Mouse (Mus musculus) E14TG2a.4 (cell line): ENCODE data around the gene Slc25a28.

Experiments used
- H3K27me3 ChIP-seq: 2 replicates; pipeline ENCODE4 v1.6.1; 2014; ENCODE audit warnings: low read length, control low read depth; ENCODE audit not compliant: insufficient read depth
- H3K36me3 ChIP-seq: 2 replicates; pipeline ENCODE4 v1.6.1; 2014; ENCODE audit warnings: low read length, control low read depth; ENCODE audit not compliant: insufficient read depth
- H3K4me1 ChIP-seq: replicated peaks from 2 replicates; pipeline ENCODE4 v1.6.1; 2014; ENCODE audit warnings: low read depth, low read length, control low read depth
- H3K4me3 ChIP-seq: replicated peaks from 2 replicates; pipeline ENCODE4 v1.5.1; 2014; ENCODE audit warnings: mild to moderate bottlenecking, low read length
- H3K9me3 ChIP-seq: 2 replicates; pipeline ENCODE4 v1.6.1; 2014; ENCODE audit warnings: low read length, control low read depth
- CTCF ChIP-seq: conservative IDR thresholded peaks from 2 replicates; pipeline ENCODE4 v1.5.1; 2014; ENCODE audit warnings: low read length
- NANOG ChIP-seq: IDR thresholded peaks from 2 replicates; pipeline ENCODE4 v1.6.1; 2014; ENCODE audit warnings: borderline replicate concordance, low read length, mixed read lengths
- POU5F1 ChIP-seq: IDR thresholded peaks from 2 replicates; pipeline ENCODE4 v1.6.1; 2014; ENCODE audit warnings: low read length, borderline replicate concordance

Gene Slc25a28

DNA sequence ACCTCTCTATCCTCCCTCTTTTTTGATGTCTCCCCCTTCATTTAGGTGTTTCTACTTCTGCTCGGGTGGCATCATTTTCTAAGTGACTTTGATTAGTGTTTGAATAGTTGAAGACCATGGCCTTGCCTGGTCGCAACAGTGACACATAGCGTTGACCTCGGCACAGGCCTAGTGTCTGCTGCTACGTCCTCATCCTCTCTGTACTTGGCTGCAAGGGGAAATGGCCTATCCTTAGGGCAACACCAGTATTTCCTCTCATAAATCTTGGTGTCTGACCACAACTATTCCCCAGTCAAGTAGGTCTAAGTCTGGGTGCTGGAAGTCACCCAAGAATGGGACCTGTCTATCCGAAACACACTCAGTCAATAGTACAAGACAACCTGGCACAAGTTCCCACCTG is 15.0 kb downstream of the Slc25a28 start:
- peaks cover 4% of the 10 kb centered on the region; the same call in 1 of the 2 replicates for H3K27me3 ChIP-seq
- H3K4me1 ChIP-seq, result peaks cover 32% of the 10 kb centered on the region
- no peaks in the 10 kb centered on the region for H3K9me3 ChIP-seq
- peaks cover 22% of the 10 kb centered on the region for H3K36me3 ChIP-seq
- no peak overlapping the region for H3K4me3 ChIP-seq
- TF ChIP-seq POU5F1, result no peak
- TF ChIP-seq NANOG, result no peak
- TF ChIP-seq CTCF, result no peak

DNA sequence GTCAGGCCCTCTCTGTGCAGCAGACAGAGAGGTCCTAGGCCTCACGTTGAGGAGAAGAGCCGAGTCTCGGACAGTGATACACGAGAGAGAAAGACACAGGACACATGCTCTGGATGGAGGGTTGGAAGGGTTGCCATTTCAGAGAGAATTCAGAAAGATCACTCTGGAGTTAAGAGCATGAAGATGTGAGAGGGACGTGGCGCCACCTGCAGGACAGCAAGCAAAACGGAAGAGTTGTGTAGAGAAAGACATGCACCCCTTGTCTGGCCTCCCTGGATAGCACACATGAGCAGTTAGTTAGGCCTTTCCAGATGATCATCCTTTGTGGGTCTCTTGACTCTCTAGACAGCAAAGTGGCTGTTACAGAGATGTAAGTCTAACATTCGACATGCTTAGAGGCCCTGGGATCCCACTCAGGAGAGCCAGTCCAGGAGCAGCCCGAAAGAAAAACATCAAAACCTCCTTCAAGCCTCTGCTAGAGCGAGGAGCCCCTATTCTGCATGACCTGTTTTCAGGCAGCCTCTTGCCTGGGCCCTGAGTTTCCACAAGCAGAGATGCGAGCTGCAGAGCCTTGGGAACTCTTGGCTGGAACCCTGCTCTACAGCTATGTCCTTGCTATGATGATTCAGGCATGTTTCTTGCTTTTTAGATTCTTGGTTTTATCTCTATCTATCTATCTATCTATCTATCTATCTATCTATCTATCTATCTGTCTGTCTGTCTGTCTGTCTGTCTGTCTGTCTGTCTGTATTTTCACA is 18.8 kb downstream of the Slc25a28 start:
- peaks cover 11% of the 10 kb centered on the region; the same call in 1 of the 2 replicates for H3K27me3 ChIP-seq
- TF ChIP-seq POU5F1, result no peak
- peak; percentile 64 for TF ChIP-seq CTCF

DNA sequence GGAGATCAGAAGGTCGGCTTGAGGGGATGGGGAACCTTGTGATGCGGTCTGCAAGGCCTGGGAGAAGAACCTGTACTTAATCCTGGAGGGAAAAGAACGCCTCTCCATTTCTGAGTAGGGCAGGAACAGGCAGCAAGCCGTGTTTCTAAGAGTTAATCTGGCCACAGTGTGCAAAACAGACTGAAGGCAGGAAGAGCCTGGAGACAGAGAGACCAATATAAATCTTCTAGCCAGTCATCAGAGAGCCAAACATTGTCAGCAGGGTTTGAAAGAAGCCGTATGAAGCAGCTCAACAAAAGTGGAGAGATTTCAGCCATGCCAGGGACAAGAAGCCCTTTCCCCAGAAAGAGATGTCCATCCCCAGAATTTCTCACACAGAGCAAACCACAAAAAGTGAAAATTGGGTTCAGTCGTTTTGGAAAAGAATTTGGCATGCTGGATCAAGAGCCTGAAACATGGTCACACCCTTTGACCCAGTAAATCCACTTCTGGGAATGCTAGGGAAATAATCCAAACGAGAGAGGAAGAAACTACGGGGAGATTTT is 23.4 kb downstream of the Slc25a28 start:
- no peak for TF ChIP-seq CTCF
- TF ChIP-seq NANOG, result no peak
- no peak for TF ChIP-seq POU5F1
- Histone ChIP-seq H3K4me3 (no peak overlapping the region), H3K9me3 (no peaks in the 10 kb centered on the region), H3K36me3 (no peaks in the 10 kb centered on the region), H3K27me3 (peaks cover 11% of the 10 kb centered on the region; the same call in 1 of the 2 replicates), H3K4me1 (peaks cover 8% of the 10 kb centered on the region)

More for the DNA sequence above, 18.8 kb downstream of the Slc25a28 start:
- H3K4me3 ChIP-seq, result no peak overlapping the region
- H3K36me3 ChIP-seq, result no peaks in the 10 kb centered on the region
- no peaks in the 10 kb centered on the region for H3K9me3 ChIP-seq
- H3K4me1 ChIP-seq, result no peaks in the 10 kb centered on the region; the same call in 1 of the 2 replicates

DNA sequence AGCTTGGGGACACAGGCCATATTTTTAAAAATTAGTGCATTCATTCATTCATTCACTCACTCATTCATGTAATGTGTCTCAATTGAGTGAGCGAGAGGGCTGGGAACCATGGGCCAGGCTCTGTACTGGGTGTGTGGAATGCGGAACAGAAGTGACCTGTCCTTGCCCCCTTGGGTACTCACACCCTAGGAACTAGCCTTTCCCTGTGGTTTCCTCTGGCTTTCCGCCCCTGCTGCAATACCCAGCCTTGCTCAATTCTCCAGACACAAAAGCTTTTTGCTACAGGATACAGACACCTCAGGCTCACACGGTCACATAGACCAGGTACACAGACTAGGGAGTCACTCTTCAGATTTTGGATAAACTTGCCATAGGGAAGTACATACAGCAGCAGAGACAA is 26.3 kb downstream of the Slc25a28 start:
- H3K27me3 ChIP-seq, result peaks cover 3% of the 10 kb centered on the region; the same call in 1 of the 2 replicates

DNA sequence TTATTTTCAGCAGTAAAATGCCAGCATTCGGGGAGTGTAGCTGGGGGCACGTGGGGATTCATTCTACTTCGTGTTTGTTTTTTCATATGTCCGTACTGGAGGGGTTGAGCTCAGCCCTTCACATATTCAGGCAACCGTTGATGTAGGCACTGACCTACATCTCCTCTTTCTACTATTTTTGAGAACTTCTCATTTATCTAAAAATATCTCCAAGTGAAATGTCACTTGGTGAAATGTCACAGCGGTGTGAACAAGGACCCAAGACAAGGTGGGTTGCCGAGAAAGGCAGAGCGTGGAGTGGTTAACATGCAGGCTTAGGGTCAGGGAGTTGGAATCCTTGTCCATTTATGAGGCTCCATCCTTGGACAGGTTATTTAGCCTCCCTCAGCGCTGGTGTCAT is 27.4 kb downstream of the Slc25a28 start:
- TF ChIP-seq POU5F1 (no peak), NANOG (no peak), CTCF (no peak)
- Histone ChIP-seq H3K4me1 (peaks cover 27% of the 10 kb centered on the region), H3K9me3 (no peaks in the 10 kb centered on the region), H3K36me3 (no peaks in the 10 kb centered on the region), H3K4me3 (no peak overlapping the region), H3K27me3 (no peaks in the 10 kb centered on the region)

More for the DNA sequence above, 26.3 kb downstream of the Slc25a28 start:
- Histone ChIP-seq H3K4me1 (peaks cover 23% of the 10 kb centered on the region), H3K36me3 (no peaks in the 10 kb centered on the region), H3K4me3 (no peak overlapping the region), H3K9me3 (no peaks in the 10 kb centered on the region)
- TF ChIP-seq CTCF (no peak), NANOG (no peak), POU5F1 (no peak)

DNA sequence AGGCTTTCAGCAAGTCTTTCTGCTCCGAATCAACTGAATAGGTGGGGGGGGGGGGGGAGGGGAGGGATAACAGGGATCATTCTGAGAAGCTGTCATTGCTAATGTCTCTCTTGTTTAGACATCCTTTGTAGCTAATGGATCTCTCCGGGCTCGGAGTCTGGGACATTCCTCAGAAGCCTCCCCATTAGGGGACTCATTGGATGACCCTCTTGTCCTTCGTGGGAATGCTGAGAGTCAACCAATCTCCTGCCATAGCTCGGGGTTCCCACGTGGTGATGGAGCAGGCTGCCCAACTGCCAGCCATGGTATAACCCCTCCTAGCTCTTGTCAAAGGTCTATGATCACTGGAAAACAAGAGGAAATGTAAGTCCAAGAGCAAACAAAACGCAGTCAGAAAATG is 27.8 kb downstream of the Slc25a28 start:
- peaks cover 2% of the 10 kb centered on the region; the same call in 1 of the 2 replicates for H3K27me3 ChIP-seq
- no peak overlapping the region for H3K4me3 ChIP-seq
- TF ChIP-seq CTCF, result no peak
- H3K4me1 ChIP-seq, result peaks cover 29% of the 10 kb centered on the region
- H3K9me3 ChIP-seq, result no peaks in the 10 kb centered on the region
- no peaks in the 10 kb centered on the region for H3K36me3 ChIP-seq

DNA sequence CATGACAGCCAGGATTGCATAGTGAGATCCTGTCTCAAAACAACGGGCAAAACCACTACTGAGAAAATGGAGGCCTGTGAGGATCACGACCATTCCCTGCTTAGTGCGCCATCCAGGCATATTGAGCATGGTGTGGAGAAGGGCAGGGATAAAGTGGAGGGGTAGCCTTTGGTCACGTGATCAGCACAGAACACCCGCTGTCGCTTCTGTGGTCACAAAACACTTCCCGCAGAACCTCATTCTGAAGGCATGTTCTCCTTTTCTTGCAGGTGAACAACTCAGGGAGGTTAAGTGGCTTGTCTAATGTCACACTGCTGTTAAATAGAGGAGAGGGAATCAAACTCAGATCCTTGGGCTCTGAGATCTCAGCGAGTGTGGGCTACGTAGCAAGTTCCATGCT is 29.2 kb downstream of the Slc25a28 start:
- Histone ChIP-seq H3K9me3 (no peaks in the 10 kb centered on the region), H3K27me3 (peaks cover 14% of the 10 kb centered on the region), H3K36me3 (no peaks in the 10 kb centered on the region), H3K4me1 (peaks cover 34% of the 10 kb centered on the region), H3K4me3 (no peak overlapping the region)
- TF ChIP-seq POU5F1, result no peak
- no peak for TF ChIP-seq NANOG
- no peak for TF ChIP-seq CTCF

DNA sequence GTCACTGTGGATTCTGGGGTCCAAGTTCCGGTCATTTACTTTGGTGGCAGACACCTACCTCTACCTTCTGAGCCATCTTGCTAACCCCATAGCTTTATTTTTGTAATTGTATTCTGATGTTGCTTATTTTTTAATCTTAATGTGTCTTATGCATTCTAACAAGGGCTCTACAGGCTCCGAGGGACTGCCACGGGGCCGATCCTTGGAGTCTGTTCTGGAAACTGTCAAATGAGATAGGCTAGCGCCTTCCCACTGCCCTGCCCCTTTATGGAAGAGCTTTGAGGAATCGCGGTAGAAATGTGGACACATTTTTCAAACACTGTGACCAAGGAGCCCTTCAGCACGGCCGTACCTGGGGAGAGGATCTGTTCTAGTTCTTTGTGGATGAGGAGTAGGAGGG is 31.8 kb downstream of the Slc25a28 start:
- Histone ChIP-seq H3K9me3 (no peaks in the 10 kb centered on the region), H3K4me3 (no peak overlapping the region), H3K36me3 (no peaks in the 10 kb centered on the region), H3K4me1 (peaks cover 34% of the 10 kb centered on the region), H3K27me3 (peaks cover 32% of the 10 kb centered on the region)
- TF ChIP-seq NANOG, result no peak
- no peak for TF ChIP-seq POU5F1
- no peak for TF ChIP-seq CTCF

DNA sequence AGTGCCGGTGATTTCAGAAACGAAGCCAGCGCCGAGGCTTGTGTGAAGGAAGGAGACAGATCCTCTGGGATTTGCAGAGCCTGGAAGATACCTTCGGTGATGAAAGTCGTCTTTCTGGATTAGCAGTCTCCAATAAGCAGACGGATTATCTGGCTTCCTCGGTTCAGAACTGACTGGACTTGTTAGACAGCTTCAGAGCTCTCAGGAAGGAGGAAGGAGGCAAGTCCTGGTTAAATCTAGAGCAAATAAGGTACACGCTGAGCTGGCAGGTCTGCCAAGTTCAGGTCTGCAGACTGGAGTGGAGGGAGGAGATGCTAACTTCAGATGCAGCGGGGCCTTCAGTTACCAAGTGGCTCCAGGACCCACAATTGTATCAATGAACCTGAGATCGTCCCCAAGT is 32.8 kb downstream of the Slc25a28 start:
- H3K4me3 ChIP-seq, result no peak overlapping the region
- no peaks in the 10 kb centered on the region for H3K36me3 ChIP-seq
- peaks cover 31% of the 10 kb centered on the region for H3K4me1 ChIP-seq
- TF ChIP-seq NANOG (no peak), CTCF (no peak), POU5F1 (no peak)
- H3K27me3 ChIP-seq, result peaks cover 32% of the 10 kb centered on the region
- no peaks in the 10 kb centered on the region for H3K9me3 ChIP-seq
